Mouse (Mus musculus) thymus, postnatal 14 days (tissue): Measurements from ENCODE around the gene Gabpa.
A peak's percentile ranks its signal among the peaks of the same experiment; 100 is the strongest.

ENCODE experiments used
- DNase-seq: peaks from one replicate; pipeline ENCODE4 v3.0.0; 2021

Gabpa gene

GRCm38 (mm10) chr16:84873805-84874204, 39.1 kb downstream of the Gabpa start:
- no peak for DNase-seq

DNA sequence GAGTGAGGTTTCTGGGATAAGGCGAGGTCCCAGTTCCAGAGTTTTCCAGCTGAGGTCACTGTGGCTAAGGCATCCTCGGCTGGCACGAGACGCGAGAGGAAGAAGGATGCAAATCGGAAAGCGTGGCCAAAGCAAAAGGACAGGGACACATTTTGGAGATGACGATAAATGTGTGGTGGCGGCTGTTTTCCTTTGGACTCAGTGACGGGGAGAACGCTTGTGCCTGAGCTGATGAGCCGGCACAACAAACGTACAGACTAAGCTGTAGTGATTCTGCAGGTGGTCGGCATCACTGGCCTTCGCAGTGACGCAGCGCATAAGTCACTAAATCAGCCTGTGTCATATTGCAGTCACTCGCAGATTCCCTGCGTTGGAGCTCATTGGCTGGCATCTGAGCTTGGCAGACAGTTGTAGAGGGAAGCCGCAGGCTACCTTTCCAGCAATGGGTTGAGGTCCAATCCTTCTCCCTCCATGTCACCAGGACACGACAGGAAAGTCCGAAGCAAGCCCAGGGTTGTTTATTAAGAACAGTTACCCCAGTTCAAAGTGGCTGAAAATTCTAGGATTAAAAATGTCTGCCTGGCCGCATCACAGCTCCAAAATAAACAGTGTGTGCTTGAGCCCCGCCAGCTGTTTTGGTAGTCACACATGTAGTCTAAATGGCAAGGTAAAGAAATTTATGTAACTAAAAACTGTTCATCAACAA, 40.4 kb downstream of the Gabpa start:
- DNase-seq = no peak

DNA sequence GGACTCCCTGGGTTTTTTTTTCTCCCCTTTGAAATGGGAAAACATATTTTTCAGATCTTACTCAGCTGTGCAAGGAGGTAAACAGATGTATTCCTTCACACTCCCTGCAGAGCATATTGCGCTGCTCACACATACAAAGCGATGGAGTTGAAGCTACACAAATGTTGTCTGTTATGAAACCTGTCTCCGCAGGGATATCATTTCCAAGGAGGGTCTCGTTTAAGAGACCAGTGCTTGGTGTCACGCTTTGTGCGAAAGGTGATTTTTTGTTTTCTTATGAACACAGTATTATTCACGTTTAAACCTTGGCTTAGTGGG, 41.0 kb downstream of the Gabpa start:
- no peak for DNase-seq

DNA sequence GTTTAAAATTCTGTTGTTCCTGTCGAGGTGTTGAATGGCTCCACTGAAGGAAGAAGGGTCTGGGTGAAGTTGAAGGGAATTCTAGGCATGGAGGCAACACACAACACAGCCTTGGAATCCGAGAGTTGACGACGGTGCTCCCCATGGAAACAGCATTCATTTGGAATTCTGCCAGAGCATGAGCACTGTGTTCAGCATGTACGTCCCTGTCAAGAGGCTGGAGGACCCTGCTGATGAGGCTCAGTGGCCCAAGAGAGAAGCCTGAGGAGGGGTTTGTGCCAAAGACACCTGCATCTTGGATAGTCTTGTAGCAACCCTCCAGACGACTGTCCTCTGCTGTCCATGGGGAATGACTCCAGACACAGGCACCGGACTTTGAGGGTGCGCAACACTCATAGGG, 41.4 kb downstream of the Gabpa start:
- no peak for DNase-seq

DNA sequence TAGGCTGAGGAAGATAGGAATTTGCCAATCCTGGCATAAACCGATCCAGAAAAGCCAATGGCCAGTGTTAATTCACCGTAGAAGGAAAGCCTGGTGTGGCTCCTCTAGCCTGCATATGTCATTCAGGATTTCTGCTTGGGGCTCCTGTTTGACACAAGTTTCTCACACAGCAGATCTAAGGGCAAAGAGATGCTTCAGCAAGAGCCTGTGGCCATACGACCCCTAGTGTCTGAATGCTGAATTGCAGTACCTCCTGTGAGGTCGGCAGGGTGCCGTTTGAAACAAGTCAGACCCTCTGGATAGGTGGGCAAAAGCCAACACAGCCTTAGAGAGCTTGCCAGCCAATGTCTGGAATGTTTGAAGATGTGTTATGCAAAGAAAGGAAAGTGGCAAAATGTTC, 44.4 kb downstream of the Gabpa start:
- peak; percentile 71 for DNase-seq

DNA sequence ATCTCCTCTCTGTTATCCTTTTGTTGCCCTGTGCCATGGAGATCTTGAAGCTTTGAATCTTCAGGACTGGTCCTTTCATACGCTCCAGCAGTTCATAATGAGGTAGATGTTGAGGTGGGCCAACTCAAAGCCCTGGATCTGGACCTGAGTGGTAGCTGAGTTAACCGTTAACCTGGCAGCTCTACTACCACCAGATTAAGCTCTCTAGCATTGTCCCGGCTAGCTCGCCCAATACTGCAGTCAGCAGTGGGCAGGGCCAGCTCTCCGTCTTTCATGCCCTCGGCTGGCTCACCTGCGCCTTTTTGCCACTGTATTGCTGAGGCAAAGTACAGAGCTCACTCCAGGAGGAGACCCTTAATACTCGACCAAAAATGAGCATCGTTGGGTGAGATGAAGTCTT, 46.4 kb downstream of the Gabpa start:
- DNase-seq = no peak

- no peak for DNase-seq
Observed at GRCm38 (mm10) chr16:84881754-84882321, 47.1 kb downstream of the Gabpa start.

- no peak for DNase-seq
Observed at GRCm38 (mm10) chr16:84884572-84884971, 49.8 kb downstream of the Gabpa start.

- no peak for DNase-seq
Observed at GRCm38 (mm10) chr16:84902995-84903394, 68.3 kb downstream of the Gabpa start.

GRCm38 (mm10) chr16:84911477-84912165, 76.9 kb downstream of the Gabpa start:
- DNase-seq = no peak
